Mouse (Mus musculus): ENCODE measurements around the gene Rbm47.

DNA sequence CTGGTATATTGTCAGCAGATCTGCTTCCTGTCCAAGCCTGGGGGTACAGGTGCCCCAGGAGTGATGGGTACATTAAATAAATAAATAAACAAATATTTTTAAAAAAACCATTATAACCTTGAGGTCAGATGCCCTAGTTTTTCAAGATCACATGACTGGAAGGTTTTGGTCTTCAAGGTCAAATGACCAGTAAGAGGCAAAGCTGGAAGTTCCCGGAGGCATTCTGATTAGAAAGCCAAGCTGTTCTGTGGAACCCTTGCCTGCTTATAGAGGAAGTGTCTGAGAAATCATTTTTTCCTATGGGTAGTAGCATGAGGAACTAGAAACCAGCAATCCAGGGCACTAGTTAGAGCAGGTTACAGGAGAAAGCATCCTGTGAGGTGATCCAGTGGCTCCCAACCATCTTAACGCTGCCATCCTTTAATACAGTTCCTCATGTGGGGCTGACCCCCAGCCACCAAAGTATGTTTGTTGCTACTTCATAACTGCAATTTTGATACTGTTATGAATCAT is 157.4 kb downstream of the Rbm47 start:
- TF ChIP-seq CTCF (conservative IDR thresholded peaks at IDR 0.05; ENCODE audit: insufficient read depth, insufficient read length, low read depth, low read length) (no peak), POLR2A (IDR thresholded peaks at IDR 0.05; ENCODE audit: low read depth, low read length) (no peak)

Data from kidney, adult 2 months (tissue).